Mouse (Mus musculus) lung, embryonic 14.5 days (tissue): ENCODE data around the gene Pdpk1. TPM values are rescaled to one million over a fixed set of nuclear protein-coding genes. Genes with fewer than 3 reads are reported as not detected.

Experiments used
- ATAC-seq: fragments of 200-750 bp; cut with Nextera tagmentation; 2 replicates; pipeline ENCODE4 v1.8.0; 2017; ENCODE audit warnings: mild to moderate bottlenecking, moderate TSS enrichment, moderate library complexity; ENCODE audit not compliant: insufficient read depth
- DNase-seq: peaks from one replicate; pipeline ENCODE4 v3.0.0-alpha.2; 2015
- H3K27ac ChIP-seq: fragments of 300-500 bp; sonication (generic); 2 replicates; pipeline ENCODE4 v1.5.1; 2014; ENCODE audit warnings: low read depth, mild to moderate bottlenecking, moderate library complexity
- H3K27me3 ChIP-seq: fragments of 300-500 bp; sonication (generic); 2 replicates; pipeline ENCODE4 v1.6.1; 2014; ENCODE audit warnings: low read length, control low read depth; ENCODE audit not compliant: insufficient read depth
- H3K36me3 ChIP-seq: fragments of 300-500 bp; sonication (generic); 2 replicates; pipeline ENCODE4 v1.6.1; 2014; ENCODE audit warnings: control low read depth; ENCODE audit not compliant: insufficient read depth
- H3K4me1 ChIP-seq: fragments of 300-500 bp; sonication (generic); 2 replicates; pipeline ENCODE4 v1.6.1; 2014; ENCODE audit warnings: antibody characterized with exemption, control low read depth; ENCODE audit not compliant: insufficient read depth
- H3K4me2 ChIP-seq: fragments of 300-500 bp; sonication (generic); 2 replicates; pipeline ENCODE4 v1.6.1; 2014; ENCODE audit warnings: mild to moderate bottlenecking
- H3K4me3 ChIP-seq: fragments of 300-500 bp; sonication (generic); 2 replicates; pipeline ENCODE4 v1.5.1; 2014; ENCODE audit warnings: low read depth, low read length
- H3K9ac ChIP-seq: fragments of 300-500 bp; sonication (generic); 2 replicates; pipeline ENCODE4 v1.6.1; 2014
- H3K9me3 ChIP-seq: fragments of 300-500 bp; sonication (generic); 2 replicates; pipeline ENCODE4 v1.6.1; 2016; ENCODE audit warnings: low read depth, low read length, control low read depth
- CTCF ChIP-seq: IDR thresholded peaks from 2 replicates; pipeline ENCODE4 v1.5.1; 2016; ENCODE audit warnings: antibody characterized with exemption, low read depth
- WGBS: fragments of 180-500 bp; shearing (Covaris S2); extraction: QIAGEN DNeasy Blood & Tissue Kit; methylation state at CpG from one replicate; pipeline ENCODE4 v1.1.7; 2014; 5-methylcytosine and 5-hydroxymethylcytosine counted together
- polyA plus RNA-seq: library from polyadenylated mRNA; unstranded; fragments of >200 nt; fragmentation: Nextera tagmentation; extraction: Ambion mirVana; gene quantifications from 2 replicates; pipeline ENCODE4 v1.2.1, GENCODE M21; 2014

The Pdpk1 gene
- polyA plus RNA-seq, 1 experiment from 2014 or later, result 37.3 TPM

GRCm38 (mm10) chr17:24037360-24037759 lies 113.4 kb downstream of the Pdpk1 start:
- Histone ChIP-seq H3K9ac (no peak overlapping the region), H3K4me2 (no peak overlapping the region), H3K9me3 (no peaks in the 10 kb centered on the region), H3K4me1 (no peaks in the 10 kb centered on the region), H3K4me3 (no peak overlapping the region), H3K36me3 (no peaks in the 10 kb centered on the region), H3K27me3 (no peaks in the 10 kb centered on the region), H3K27ac (no peak overlapping the region)
- DNase-seq, result no peak
- TF ChIP-seq CTCF, result no peak
- WGBS, result 74% methylated on average over 13 of the region's 13 CpGs
- ATAC-seq, result no peak

- Histone ChIP-seq H3K4me3 (no peak overlapping the region), H3K27ac (no peak overlapping the region), H3K9ac (no peak overlapping the region), H3K27me3 (no peaks in the 10 kb centered on the region), H3K9me3 (no peaks in the 10 kb centered on the region), H3K36me3 (no peaks in the 10 kb centered on the region), H3K4me2 (no peak overlapping the region), H3K4me1 (no peaks in the 10 kb centered on the region)
- no peak for ATAC-seq
- TF ChIP-seq CTCF, result no peak
- WGBS, result 66% methylated on average over 6 of the region's 6 CpGs
- DNase-seq, result no peak
Observed at GRCm38 (mm10) chr17:24036954-24037353, 113.8 kb downstream of the Pdpk1 start.

GRCm38 (mm10) chr17:24035087-24035486 lies 115.6 kb downstream of the Pdpk1 start:
- H3K9me3 ChIP-seq, result no peaks in the 10 kb centered on the region
- H3K4me3 ChIP-seq, result no peak overlapping the region
- H3K27me3 ChIP-seq, result no peaks in the 10 kb centered on the region
- H3K9ac ChIP-seq, result no peak overlapping the region
- WGBS, result 38% methylated on average over 7 of the region's 7 CpGs
- no peak for TF ChIP-seq CTCF
- no peak overlapping the region for H3K27ac ChIP-seq
- ATAC-seq, result no peak
- DNase-seq, result no peak
- no peak overlapping the region for H3K4me2 ChIP-seq
- no peaks in the 10 kb centered on the region for H3K36me3 ChIP-seq
- H3K4me1 ChIP-seq, result no peaks in the 10 kb centered on the region

- no peaks in the 10 kb centered on the region for H3K36me3 ChIP-seq
- H3K4me1 ChIP-seq, result no peaks in the 10 kb centered on the region
- TF ChIP-seq CTCF, result no peak
- H3K9me3 ChIP-seq, result no peaks in the 10 kb centered on the region
- no peak overlapping the region for H3K4me3 ChIP-seq
- no peak for ATAC-seq
- 69% methylated on average over 9 of the region's 22 CpGs for WGBS
- DNase-seq, result no peak
- H3K27ac ChIP-seq, result no peak overlapping the region
- H3K9ac ChIP-seq, result no peak overlapping the region
- H3K4me2 ChIP-seq, result no peak overlapping the region
- no peaks in the 10 kb centered on the region for H3K27me3 ChIP-seq
Observed at GRCm38 (mm10) chr17:24030551-24030950, 120.2 kb downstream of the Pdpk1 start.

- Histone ChIP-seq H3K9ac (no peak overlapping the region), H3K9me3 (no peaks in the 10 kb centered on the region), H3K27ac (no peak overlapping the region), H3K4me1 (no peaks in the 10 kb centered on the region), H3K4me3 (no peak overlapping the region), H3K4me2 (no peak overlapping the region), H3K27me3 (no peaks in the 10 kb centered on the region), H3K36me3 (no peaks in the 10 kb centered on the region)
- 77% methylated on average over 7 of the region's 7 CpGs for WGBS
- ATAC-seq (no peak), DNase-seq (no peak)
- no peak for TF ChIP-seq CTCF
Observed at GRCm38 (mm10) chr17:24029477-24029876, 121.2 kb downstream of the Pdpk1 start.

Other genes starting within 250 kb of the Pdpk1 start
- 2.2 TPM in 2 replicates for gene Dcpp3, start 233.5 kb downstream of the Pdpk1 start, polyA plus RNA-seq
- gene Sbp, start 209.3 kb downstream of the Pdpk1 start, polyA plus RNA-seq, result not detected in 2 replicates
- gene Sbpl, start 195.7 kb downstream of the Pdpk1 start, polyA plus RNA-seq, result not detected in 2 replicates
- gene Prss30, start 170.4 kb downstream of the Pdpk1 start, polyA plus RNA-seq, result 0.20 TPM in 1 of 2 replicates, not detected in the other
- gene Prss22, start 152.8 kb downstream of the Pdpk1 start, polyA plus RNA-seq, result 2.1 TPM in 2 replicates
- gene Prss27, start 112.8 kb downstream of the Pdpk1 start, polyA plus RNA-seq, result 0.20 and 0.24 TPM in 2 replicates
- 64.4 and 69.6 TPM in 2 replicates for gene Kctd5, start 77.4 kb downstream of the Pdpk1 start, polyA plus RNA-seq
- 23.6 and 33.3 TPM in 2 replicates for gene Amdhd2, start 12.8 kb upstream of the Pdpk1 start, polyA plus RNA-seq
- 450 and 473 TPM in 2 replicates for gene Atp6v0c, start 18.8 kb upstream of the Pdpk1 start, polyA plus RNA-seq
- 6.4 and 7.0 TPM in 2 replicates for gene Tbc1d24, start 54.6 kb upstream of the Pdpk1 start, polyA plus RNA-seq
- 8.2 and 10.3 TPM in 2 replicates for gene Ntn3, start 58.6 kb upstream of the Pdpk1 start, polyA plus RNA-seq
- gene Tedc2, start 69.9 kb upstream of the Pdpk1 start, polyA plus RNA-seq, result 14.5 and 15.2 TPM in 2 replicates
- 79.3 and 81.1 TPM in 2 replicates for gene Ccnf, start 100.6 kb upstream of the Pdpk1 start, polyA plus RNA-seq
- gene Abca17, start 200.1 kb upstream of the Pdpk1 start, polyA plus RNA-seq, result not detected in 2 replicates
- 16.2 and 17.4 TPM in 2 replicates for gene Abca3, start 201.0 kb upstream of the Pdpk1 start, polyA plus RNA-seq